Mouse (Mus musculus) embryonic facial prominence, embryonic 14.5 days (tissue): Measurements from ENCODE around the gene Jakmip3. TPM values are rescaled to one million over a fixed set of nuclear protein-coding genes. Genes with fewer than 3 reads are reported as not detected.

Source experiments
- ATAC-seq: fragments of 200-750 bp; cut with Nextera tagmentation; 2 replicates; pipeline ENCODE4 v1.8.0; 2017; ENCODE audit warnings: low read depth, moderate number of reproducible peaks, moderate TSS enrichment
- DNase-seq: peaks from one replicate; pipeline ENCODE4 v3.0.0-alpha.2; 2015; ENCODE audit warnings: low spot score
- H3K27ac ChIP-seq: fragments of 300-500 bp; sonication (generic); replicated peaks from 2 replicates; pipeline ENCODE4 v1.5.1; 2014; ENCODE audit warnings: low read depth, mild to moderate bottlenecking, low read length, moderate library complexity
- H3K27me3 ChIP-seq: fragments of 300-500 bp; sonication (generic); replicated peaks from 2 replicates; pipeline ENCODE4 v1.6.1; 2014; ENCODE audit warnings: low read length; ENCODE audit not compliant: control insufficient read depth, insufficient read depth
- H3K36me3 ChIP-seq: fragments of 300-500 bp; sonication (generic); 2 replicates; pipeline ENCODE4 v1.6.1; 2014; ENCODE audit warnings: low read length, mixed read lengths; ENCODE audit not compliant: control insufficient read depth, insufficient read depth
- H3K4me1 ChIP-seq: fragments of 300-500 bp; sonication (generic); 2 replicates; pipeline ENCODE4 v1.6.1; 2014; ENCODE audit warnings: antibody characterized with exemption, low read length; ENCODE audit not compliant: control insufficient read depth, insufficient read depth
- H3K4me2 ChIP-seq: fragments of 300-500 bp; sonication (generic); 2 replicates; pipeline ENCODE4 v1.6.1; 2014; ENCODE audit warnings: low read depth, mild to moderate bottlenecking, low read length, moderate library complexity, mixed read lengths
- H3K4me3 ChIP-seq: fragments of 300-500 bp; sonication (generic); 2 replicates; pipeline ENCODE4 v1.5.1; 2014; ENCODE audit warnings: low read depth, mild to moderate bottlenecking, low read length
- H3K9ac ChIP-seq: fragments of 300-500 bp; sonication (generic); 2 replicates; pipeline ENCODE4 v1.6.1; 2014; ENCODE audit warnings: low read depth, mild to moderate bottlenecking, low read length, moderate library complexity, mixed read lengths
- H3K9me3 ChIP-seq: fragments of 300-500 bp; sonication (generic); 2 replicates; pipeline ENCODE4 v1.6.1; 2016; ENCODE audit warnings: low read length; ENCODE audit not compliant: control insufficient read depth
- WGBS: fragments of 180-500 bp; shearing (Covaris S2); extraction: QIAGEN DNeasy Blood & Tissue Kit; methylation state at CpG from one replicate; pipeline ENCODE4 v1.1.7; 2014; 5-methylcytosine and 5-hydroxymethylcytosine counted together
- polyA plus RNA-seq: library from polyadenylated mRNA; unstranded; fragments of >200 nt; fragmentation: Nextera tagmentation; extraction: Ambion mirVana; gene quantifications from 2 replicates; pipeline ENCODE4 v1.2.1, GENCODE M21; 2014

Gene Jakmip3
- polyA plus RNA-seq, 1 experiment from 2014 or later, result 0.46 TPM

GRCm38 (mm10) chr7:139011027-139011426 lies 70.5 kb downstream of the Jakmip3 start:
- no peak for DNase-seq
- Histone ChIP-seq H3K27ac (no peak overlapping the region), H3K4me2 (no peak overlapping the region), H3K9me3 (no peaks in the 10 kb centered on the region), H3K4me3 (no peak overlapping the region), H3K27me3 (no peaks in the 10 kb centered on the region), H3K36me3 (no peaks in the 10 kb centered on the region), H3K4me1 (peaks cover 12% of the 10 kb centered on the region; the same call in 1 of the 2 replicates), H3K9ac (no peak overlapping the region)
- no peak for ATAC-seq
- WGBS, result 37% methylated on average over 3 of the region's 3 CpGs

- H3K27ac ChIP-seq, result no peak overlapping the region
- DNase-seq (no peak), ATAC-seq (no peak)
- no peaks in the 10 kb centered on the region for H3K36me3 ChIP-seq
- H3K4me1 ChIP-seq, result peaks cover 18% of the 10 kb centered on the region; the same call in 1 of the 2 replicates
- H3K9ac ChIP-seq, result no peak overlapping the region
- no peaks in the 10 kb centered on the region for H3K9me3 ChIP-seq
- no peaks in the 10 kb centered on the region for H3K27me3 ChIP-seq
- H3K4me2 ChIP-seq, result no peak overlapping the region
- 82% methylated on average over 2 of the region's 2 CpGs for WGBS
- H3K4me3 ChIP-seq, result no peak overlapping the region
Observed at GRCm38 (mm10) chr7:139011586-139011985, 71.1 kb downstream of the Jakmip3 start.

- no peak overlapping the region for H3K4me3 ChIP-seq
- H3K4me1 ChIP-seq, result peaks cover 21% of the 10 kb centered on the region; the same call in 1 of the 2 replicates
- H3K9me3 ChIP-seq, result no peaks in the 10 kb centered on the region
- no peak for ATAC-seq
- H3K27me3 ChIP-seq, result no peaks in the 10 kb centered on the region
- no peak overlapping the region for H3K9ac ChIP-seq
- no peaks in the 10 kb centered on the region for H3K36me3 ChIP-seq
- no peak for DNase-seq
- no peak overlapping the region for H3K4me2 ChIP-seq
- 64% methylated on average over 6 of the region's 6 CpGs for WGBS
- H3K27ac ChIP-seq, result no peak overlapping the region
Observed at GRCm38 (mm10) chr7:139012767-139013369, 72.3 kb downstream of the Jakmip3 start.

GRCm38 (mm10) chr7:139015143-139015542 lies 74.6 kb downstream of the Jakmip3 start:
- Histone ChIP-seq H3K9me3 (no peaks in the 10 kb centered on the region), H3K4me3 (no peak overlapping the region), H3K4me2 (no peak overlapping the region), H3K4me1 (peaks cover 27% of the 10 kb centered on the region; the same call in 1 of the 2 replicates), H3K27me3 (no peaks in the 10 kb centered on the region), H3K9ac (no peak overlapping the region), H3K27ac (no peak overlapping the region), H3K36me3 (no peaks in the 10 kb centered on the region)
- WGBS, result 77% methylated on average over 6 of the region's 6 CpGs
- DNase-seq (no peak), ATAC-seq (no peak)

- ATAC-seq (no peak; the same call in 1 of the 2 replicates), DNase-seq (peak; percentile 70)
- no peak overlapping the region for H3K27ac ChIP-seq
- H3K36me3 ChIP-seq, result no peaks in the 10 kb centered on the region
- H3K4me2 ChIP-seq, result no peak overlapping the region
- WGBS, result 32% methylated on average over 11 of the region's 11 CpGs
- H3K4me3 ChIP-seq, result no peak overlapping the region
- no peaks in the 10 kb centered on the region for H3K27me3 ChIP-seq
- no peak overlapping the region for H3K9ac ChIP-seq
- H3K4me1 ChIP-seq, result peaks cover 27% of the 10 kb centered on the region; the same call in 1 of the 2 replicates
- H3K9me3 ChIP-seq, result no peaks in the 10 kb centered on the region
Observed at GRCm38 (mm10) chr7:139016288-139016687, 75.8 kb downstream of the Jakmip3 start.

GRCm38 (mm10) chr7:139017249-139017903 lies 76.8 kb downstream of the Jakmip3 start:
- DNase-seq, result no peak
- H3K9me3 ChIP-seq, result no peaks in the 10 kb centered on the region
- ATAC-seq, result no peak
- WGBS, result 69% methylated on average over 13 of the region's 15 CpGs
- no peak overlapping the region for H3K9ac ChIP-seq
- no peaks in the 10 kb centered on the region for H3K36me3 ChIP-seq
- H3K4me1 ChIP-seq, result peaks cover 27% of the 10 kb centered on the region; the same call in 1 of the 2 replicates
- no peak overlapping the region for H3K4me2 ChIP-seq
- H3K4me3 ChIP-seq, result no peak overlapping the region
- H3K27me3 ChIP-seq, result no peaks in the 10 kb centered on the region
- H3K27ac ChIP-seq, result no peak overlapping the region

GRCm38 (mm10) chr7:139020884-139021283 lies 80.4 kb downstream of the Jakmip3 start:
- Histone ChIP-seq H3K4me1 (peaks cover 17% of the 10 kb centered on the region; the same call in 1 of the 2 replicates), H3K27me3 (no peaks in the 10 kb centered on the region), H3K4me3 (no peak overlapping the region), H3K4me2 (peak overlapping the region; percentile 32), H3K9ac (no peak overlapping the region), H3K36me3 (no peaks in the 10 kb centered on the region), H3K27ac (no peak overlapping the region), H3K9me3 (no peaks in the 10 kb centered on the region)
- 11% methylated on average over 13 of the region's 20 CpGs for WGBS
- no peak for ATAC-seq
- no peak for DNase-seq

- Histone ChIP-seq H3K4me2 (no peak overlapping the region), H3K9ac (no peak overlapping the region), H3K36me3 (no peaks in the 10 kb centered on the region), H3K27ac (no peak overlapping the region), H3K4me1 (peaks cover 12% of the 10 kb centered on the region; the same call in 1 of the 2 replicates), H3K4me3 (no peak overlapping the region), H3K27me3 (no peaks in the 10 kb centered on the region), H3K9me3 (no peaks in the 10 kb centered on the region)
- no peak for DNase-seq
- ATAC-seq, result no peak
- WGBS, result 81% methylated on average over 1 of the region's 1 CpGs
Observed at GRCm38 (mm10) chr7:139021326-139021725, 80.8 kb downstream of the Jakmip3 start.

GRCm38 (mm10) chr7:139027136-139027535 lies 86.6 kb downstream of the Jakmip3 start:
- DNase-seq, result no peak
- no peak overlapping the region for H3K9ac ChIP-seq
- no peaks in the 10 kb centered on the region for H3K4me1 ChIP-seq
- ATAC-seq, result no peak
- H3K9me3 ChIP-seq, result no peaks in the 10 kb centered on the region
- no peaks in the 10 kb centered on the region for H3K36me3 ChIP-seq
- H3K4me3 ChIP-seq, result no peak overlapping the region
- H3K27ac ChIP-seq, result no peak overlapping the region
- H3K27me3 ChIP-seq, result no peaks in the 10 kb centered on the region
- no peak overlapping the region for H3K4me2 ChIP-seq
- 53% methylated on average over 5 of the region's 5 CpGs for WGBS
